9 mouse cellular contexts compared by ENCODE assay signal in genomic region chr6:94789308-94789763, GRCm38 (mm10).
A peak's percentile ranks its signal among the peaks of the same experiment; 100 is the strongest.
DNase-seq lines count a peak whose midpoint lies in the region; ATAC-seq and TF ChIP-seq lines count a peak whose summit lies in the region.
"Had no signal": no experiment of that assay in that cellular context is flagged by ENCODE, and none has a peak within 500 bp of the region (broad histone marks: within the 10 kb centered on the region; RNA-seq: fewer than 3 reads in every experiment).

No protein-coding gene starts in this region.

- WGBS in limb, embryonic 14.5 days, result 52% methylated on average over 5 of the region's 5 CpGs
- WGBS in limb, embryonic 10.5 days, result 87% methylated on average over 5 of the region's 5 CpGs
- WGBS in hindbrain, embryonic 15.5 days, result 33% methylated on average over 5 of the region's 5 CpGs
- 46% methylated on average over 5 of the region's 5 CpGs for WGBS in midbrain, postnatal 0 days

- H3K9ac ChIP-seq in limb, embryonic 14.5 days (ENCODE audit: low read depth, low read length, severe bottlenecking), result no peak overlapping the region; the same call in 1 of the 2 replicates
- no peak overlapping the region for H3K9ac ChIP-seq in hindbrain, embryonic 15.5 days
- H3K9ac ChIP-seq in midbrain, postnatal 0 days (replicated peaks; ENCODE audit: low read length, poor library complexity, severe bottlenecking), result no peak overlapping the region
- H3K9ac ChIP-seq: heart, embryonic 13.5 days; limb, embryonic 12.5 days had no signal

- peak; percentile 62; the same call in 1 of the 2 replicates for ATAC-seq in limb, embryonic 14.5 days (ENCODE audit: low FRiP score, low read depth)
- peak; percentile 85 for ATAC-seq in hindbrain, embryonic 15.5 days (ENCODE audit: low FRiP score, low read depth)
- peak; percentile 44; the same call in 1 of the 2 replicates for ATAC-seq in midbrain, postnatal 0 days (ENCODE audit: low FRiP score)
- no peak for ATAC-seq in inflammation-experienced regulatory T-cells, adult 6 months

- no peak overlapping the region for H3K4me2 ChIP-seq in limb, embryonic 14.5 days (replicated peaks; ENCODE audit: low read depth, low read length, severe bottlenecking)
- no peak overlapping the region for H3K4me2 ChIP-seq in hindbrain, embryonic 15.5 days
- H3K4me2 ChIP-seq in midbrain, postnatal 0 days (ENCODE audit: low read depth, low read length, poor library complexity, severe bottlenecking), result no peak overlapping the region
- H3K4me2 ChIP-seq: heart, embryonic 13.5 days; limb, embryonic 12.5 days had no signal

- DNase-seq in limb, embryonic 14.5 days (ENCODE audit: low spot score), result peak; percentile 53
- no peak for DNase-seq in limb, embryonic 10.5 days (ENCODE audit: low spot score)
- DNase-seq in cerebellum, postnatal 4 days (ENCODE audit: low spot score in 2 of 2), result peak; percentile 26 to 68
- peak; percentile 88 for DNase-seq in midbrain, postnatal 0 days (ENCODE audit: low spot score)
- DNase-seq in heart, postnatal 25 days (ENCODE audit: low spot score), result no peak

- no peaks in the 10 kb centered on the region for H3K27me3 ChIP-seq in limb, embryonic 14.5 days (ENCODE audit: control insufficient read depth, insufficient read depth, low read length)
- H3K27me3 ChIP-seq in limb, embryonic 10.5 days (ENCODE audit: low read depth, poor library complexity, severe bottlenecking), result 0 out of 2 replicates have a peak, but pooled peaks cover 5% of the 10 kb centered on the region
- H3K27me3 ChIP-seq in hindbrain, embryonic 15.5 days, result no peaks in the 10 kb centered on the region
- H3K27me3 ChIP-seq in midbrain, postnatal 0 days (ENCODE audit: insufficient read depth, low read length), result no peaks in the 10 kb centered on the region
- H3K27me3 ChIP-seq: heart, embryonic 13.5 days; limb, embryonic 12.5 days had no signal

- H3K27ac ChIP-seq in limb, embryonic 14.5 days (replicated peaks; ENCODE audit: low read depth, low read length), result no peak overlapping the region
- H3K27ac ChIP-seq in limb, embryonic 10.5 days, result no peak overlapping the region
- H3K27ac ChIP-seq in hindbrain, embryonic 15.5 days (replicated peaks), result peak overlapping the region; percentile 6; the same call in 1 of the 2 replicates
- no peak overlapping the region for H3K27ac ChIP-seq in midbrain, postnatal 0 days (ENCODE audit: low read depth, low read length)
- H3K27ac ChIP-seq: heart, embryonic 13.5 days; limb, embryonic 12.5 days had no signal

- no peaks in the 10 kb centered on the region for H3K9me3 ChIP-seq in limb, embryonic 14.5 days (ENCODE audit: control insufficient read depth, low read length)
- no peaks in the 10 kb centered on the region for H3K9me3 ChIP-seq in limb, embryonic 10.5 days (replicated peaks)
- H3K9me3 ChIP-seq in hindbrain, embryonic 15.5 days, result no peaks in the 10 kb centered on the region
- H3K9me3 ChIP-seq in midbrain, postnatal 0 days (ENCODE audit: low read length), result no peaks in the 10 kb centered on the region
- H3K9me3 ChIP-seq: heart, embryonic 13.5 days; limb, embryonic 12.5 days had no signal

- intact Hi-C loops in heart, postnatal 25 days (cut with DNase I), result no loop called here

- no peak for TF ChIP-seq CTCF in midbrain, postnatal 0 days (IDR thresholded peaks at IDR 0.05)

- no peaks in the 10 kb centered on the region for H3K36me3 ChIP-seq in limb, embryonic 14.5 days (ENCODE audit: control insufficient read depth, insufficient read depth, low read length)
- H3K36me3 ChIP-seq in limb, embryonic 10.5 days, result no peaks in the 10 kb centered on the region
- H3K36me3 ChIP-seq in hindbrain, embryonic 15.5 days, result no peaks in the 10 kb centered on the region
- H3K36me3 ChIP-seq in midbrain, postnatal 0 days (ENCODE audit: insufficient read depth, low read length), result no peaks in the 10 kb centered on the region
- H3K36me3 ChIP-seq: heart, embryonic 13.5 days; limb, embryonic 12.5 days had no signal

- H3K4me3 ChIP-seq in limb, embryonic 14.5 days (replicated peaks; ENCODE audit: low read length), result no peak overlapping the region
- no peak overlapping the region for H3K4me3 ChIP-seq in limb, embryonic 10.5 days
- no peak overlapping the region for H3K4me3 ChIP-seq in hindbrain, embryonic 15.5 days
- no peak overlapping the region for H3K4me3 ChIP-seq in midbrain, postnatal 0 days (ENCODE audit: low read depth, low read length)
- H3K4me3 ChIP-seq: heart, embryonic 13.5 days; limb, embryonic 12.5 days had no signal

- no peaks in the 10 kb centered on the region for H3K4me1 ChIP-seq in limb, embryonic 14.5 days (ENCODE audit: control insufficient read depth, insufficient read depth, low read length)
- peaks cover 11% of the 10 kb centered on the region; the same call in 1 of the 2 replicates for H3K4me1 ChIP-seq in limb, embryonic 10.5 days
- peaks cover 13% of the 10 kb centered on the region; the same call in 1 of the 2 replicates for H3K4me1 ChIP-seq in hindbrain, embryonic 15.5 days (replicated peaks)
- peaks cover 3% of the 10 kb centered on the region; the same call in 1 of the 2 replicates for H3K4me1 ChIP-seq in midbrain, postnatal 0 days (ENCODE audit: insufficient read depth, low read length)

- no peak for TF ChIP-seq POLR2A in limb, embryonic 14.5 days (IDR thresholded peaks at IDR 0.05; ENCODE audit: borderline replicate concordance, extremely low read depth, insufficient read depth, insufficient read length)

Comparison
In these comparisons a context has a peak if more than half of its experiments do, and no peak if none do; other contexts are left out.
1. DNase-seq: peak in limb, embryonic 14.5 days (single experiment), cerebellum, postnatal 4 days (2 of 2) and midbrain, postnatal 0 days (single experiment); none in limb, embryonic 10.5 days (single experiment) and heart, postnatal 25 days (single experiment).